Mouse (Mus musculus): ENCODE data around the gene Tubg2. TPM values are rescaled to one million over a fixed set of nuclear protein-coding genes. Genes with fewer than 3 reads are reported as not detected.

Gene Tubg2
- polyA plus RNA-seq, 1 experiment = 1.9 TPM

GRCm38 (mm10) chr11:101130056-101130756 lies 25.5 kb upstream of the Tubg2 start:
- Histone ChIP-seq H3K36me3 (ENCODE audit: control insufficient read depth, insufficient read depth, low read length) (no peaks in the 10 kb centered on the region), H3K4me1 (ENCODE audit: control insufficient read depth, insufficient read depth, low read length) (no peaks in the 10 kb centered on the region), H3K4me3 (ENCODE audit: control insufficient read depth, low read depth, low read length) (no peak overlapping the region), H3K27me3 (ENCODE audit: control insufficient read depth, insufficient read depth, low read length) (no peaks in the 10 kb centered on the region), H3K27ac (ENCODE audit: control insufficient read depth, insufficient read depth, low read depth, low read length) (no peak overlapping the region)
- TF ChIP-seq POLR2A (IDR thresholded peaks at IDR 0.05; ENCODE audit: control insufficient read depth, low read depth, low read length) (no peak), CTCF (IDR thresholded peaks at IDR 0.05; ENCODE audit: control insufficient read depth, insufficient read depth, insufficient replicate concordance, low read depth, low read length) (no peak)

GRCm38 (mm10) chr11:101131187-101131586 lies 24.5 kb upstream of the Tubg2 start:
- TF ChIP-seq POLR2A (IDR thresholded peaks at IDR 0.05; ENCODE audit: control insufficient read depth, low read depth, low read length) = no peak
- TF ChIP-seq CTCF (IDR thresholded peaks at IDR 0.05; ENCODE audit: control insufficient read depth, insufficient read depth, insufficient replicate concordance, low read depth, low read length) = no peak
- Histone ChIP-seq H3K4me3 (ENCODE audit: control insufficient read depth, low read depth, low read length) (no peak overlapping the region), H3K27ac (ENCODE audit: control insufficient read depth, insufficient read depth, low read depth, low read length) (no peak overlapping the region), H3K4me1 (ENCODE audit: control insufficient read depth, insufficient read depth, low read length) (no peaks in the 10 kb centered on the region), H3K36me3 (ENCODE audit: control insufficient read depth, insufficient read depth, low read length) (no peaks in the 10 kb centered on the region), H3K27me3 (ENCODE audit: control insufficient read depth, insufficient read depth, low read length) (no peaks in the 10 kb centered on the region)

- Histone ChIP-seq H3K27me3 (ENCODE audit: control insufficient read depth, insufficient read depth, low read length) (no peaks in the 10 kb centered on the region), H3K36me3 (ENCODE audit: control insufficient read depth, insufficient read depth, low read length) (no peaks in the 10 kb centered on the region), H3K4me1 (ENCODE audit: control insufficient read depth, insufficient read depth, low read length) (no peaks in the 10 kb centered on the region), H3K27ac (ENCODE audit: control insufficient read depth, insufficient read depth, low read depth, low read length) (no peak overlapping the region), H3K4me3 (ENCODE audit: control insufficient read depth, low read depth, low read length) (no peak overlapping the region)
- peak; percentile 69; the same call in 1 of the 2 replicates for TF ChIP-seq CTCF (IDR thresholded peaks at IDR 0.05; ENCODE audit: control insufficient read depth, insufficient read depth, insufficient replicate concordance, low read depth, low read length)
- no peak for TF ChIP-seq POLR2A (IDR thresholded peaks at IDR 0.05; ENCODE audit: control insufficient read depth, low read depth, low read length)
Measured at GRCm38 (mm10) chr11:101131701-101132100, 24.0 kb upstream of the Tubg2 start.

- Histone ChIP-seq H3K4me1 (ENCODE audit: control insufficient read depth, insufficient read depth, low read length) (no peaks in the 10 kb centered on the region), H3K27me3 (ENCODE audit: control insufficient read depth, insufficient read depth, low read length) (no peaks in the 10 kb centered on the region), H3K4me3 (ENCODE audit: control insufficient read depth, low read depth, low read length) (no peak overlapping the region), H3K27ac (ENCODE audit: control insufficient read depth, insufficient read depth, low read depth, low read length) (no peak overlapping the region), H3K36me3 (ENCODE audit: control insufficient read depth, insufficient read depth, low read length) (no peaks in the 10 kb centered on the region)
- no peak for TF ChIP-seq POLR2A (IDR thresholded peaks at IDR 0.05; ENCODE audit: control insufficient read depth, low read depth, low read length)
- TF ChIP-seq CTCF (IDR thresholded peaks at IDR 0.05; ENCODE audit: control insufficient read depth, insufficient read depth, insufficient replicate concordance, low read depth, low read length) = no peak
Measured at GRCm38 (mm10) chr11:101133037-101133436, 22.7 kb upstream of the Tubg2 start.

- no peaks in the 10 kb centered on the region for H3K36me3 ChIP-seq (ENCODE audit: control insufficient read depth, insufficient read depth, low read length)
- H3K27me3 ChIP-seq (ENCODE audit: control insufficient read depth, insufficient read depth, low read length) = no peaks in the 10 kb centered on the region
- H3K27ac ChIP-seq (ENCODE audit: control insufficient read depth, insufficient read depth, low read depth, low read length) = no peak overlapping the region
- H3K4me1 ChIP-seq (ENCODE audit: control insufficient read depth, insufficient read depth, low read length) = peaks cover 5% of the 10 kb centered on the region
- TF ChIP-seq POLR2A (IDR thresholded peaks at IDR 0.05; ENCODE audit: control insufficient read depth, low read depth, low read length) (no peak), CTCF (IDR thresholded peaks at IDR 0.05; ENCODE audit: control insufficient read depth, insufficient read depth, insufficient replicate concordance, low read depth, low read length) (no peak)
- no peak overlapping the region for H3K4me3 ChIP-seq (ENCODE audit: control insufficient read depth, low read depth, low read length)
Measured at GRCm38 (mm10) chr11:101134217-101134865, 21.4 kb upstream of the Tubg2 start.

- H3K4me3 ChIP-seq (ENCODE audit: control insufficient read depth, low read depth, low read length) = no peak overlapping the region
- H3K27me3 ChIP-seq (ENCODE audit: control insufficient read depth, insufficient read depth, low read length) = 0 out of 2 replicates have a peak, but pooled peaks cover 3% of the 10 kb centered on the region
- H3K36me3 ChIP-seq (ENCODE audit: control insufficient read depth, insufficient read depth, low read length) = no peaks in the 10 kb centered on the region
- peaks cover 5% of the 10 kb centered on the region for H3K4me1 ChIP-seq (ENCODE audit: control insufficient read depth, insufficient read depth, low read length)
- H3K27ac ChIP-seq (ENCODE audit: control insufficient read depth, insufficient read depth, low read depth, low read length) = no peak overlapping the region
- TF ChIP-seq CTCF (IDR thresholded peaks at IDR 0.05; ENCODE audit: control insufficient read depth, insufficient read depth, insufficient replicate concordance, low read depth, low read length) = no peak
- TF ChIP-seq POLR2A (IDR thresholded peaks at IDR 0.05; ENCODE audit: control insufficient read depth, low read depth, low read length) = no peak
Measured at GRCm38 (mm10) chr11:101137000-101137399, 18.7 kb upstream of the Tubg2 start.

- TF ChIP-seq POLR2A (IDR thresholded peaks at IDR 0.05; ENCODE audit: control insufficient read depth, low read depth, low read length) (no peak), CTCF (IDR thresholded peaks at IDR 0.05; ENCODE audit: control insufficient read depth, insufficient read depth, insufficient replicate concordance, low read depth, low read length) (no peak)
- H3K4me3 ChIP-seq (ENCODE audit: control insufficient read depth, low read depth, low read length) = no peak overlapping the region
- H3K4me1 ChIP-seq (ENCODE audit: control insufficient read depth, insufficient read depth, low read length) = peaks cover 5% of the 10 kb centered on the region
- H3K27ac ChIP-seq (ENCODE audit: control insufficient read depth, insufficient read depth, low read depth, low read length) = no peak overlapping the region
- H3K36me3 ChIP-seq (ENCODE audit: control insufficient read depth, insufficient read depth, low read length) = no peaks in the 10 kb centered on the region
- H3K27me3 ChIP-seq (ENCODE audit: control insufficient read depth, insufficient read depth, low read length) = 0 out of 2 replicates have a peak, but pooled peaks cover 3% of the 10 kb centered on the region
Measured at GRCm38 (mm10) chr11:101138536-101139181, 17.0 kb upstream of the Tubg2 start.

All from testis, adult 2 months (tissue).